Mouse (Mus musculus): ENCODE results near the gene Gm10718.
"Not testable (repeated sequence)": the region's sequence is repeated elsewhere in the genome, so short reads cannot be mapped to it uniquely, and the experiment has no call there.

- not testable (repeated sequence) for TF ChIP-seq CTCF, EP300 (IDR thresholded peaks at IDR 0.05)
These were observed 14.0 kb upstream of the Gm10718 start for GRCm38 (mm10) chr9:3009331-3009730.
